Mouse (Mus musculus) limb, embryonic 14.5 days (tissue): ENCODE measurements around the gene Serpina1b. TPM values are rescaled to one million over a fixed set of nuclear protein-coding genes. Genes with fewer than 3 reads are reported as not detected.
"Not testable (repeated sequence)": the region's sequence is repeated elsewhere in the genome, so short reads cannot be mapped to it uniquely, and the experiment has no call there.

ENCODE experiments used
- ATAC-seq: fragments of 200-750 bp; cut with Nextera tagmentation; 2 replicates; pipeline ENCODE4 v1.8.0; 2017; ENCODE audit warnings: low read depth, moderate number of reproducible peaks, moderate TSS enrichment; ENCODE audit not compliant: low FRiP score
- DNase-seq: peaks from one replicate; pipeline ENCODE4 v3.0.0-alpha.2; 2015; ENCODE audit warnings: low spot score
- H3K27ac ChIP-seq: fragments of 300-500 bp; sonication (generic); replicated peaks from 2 replicates; pipeline ENCODE4 v1.5.1; 2014; ENCODE audit warnings: low read depth, mild to moderate bottlenecking, low read length, moderate library complexity, mixed read lengths
- H3K27me3 ChIP-seq: fragments of 300-500 bp; sonication (generic); 2 replicates; pipeline ENCODE4 v1.6.1; 2014; ENCODE audit warnings: low read length, mixed read lengths; ENCODE audit not compliant: control insufficient read depth, insufficient read depth
- H3K36me3 ChIP-seq: fragments of 300-500 bp; sonication (generic); 2 replicates; pipeline ENCODE4 v1.6.1; 2014; ENCODE audit warnings: mild to moderate bottlenecking, low read length, moderate library complexity, mixed read lengths; ENCODE audit not compliant: control insufficient read depth, insufficient read depth
- H3K4me1 ChIP-seq: fragments of 300-500 bp; sonication (generic); 2 replicates; pipeline ENCODE4 v1.6.1; 2014; ENCODE audit warnings: antibody characterized with exemption, low read length, mixed read lengths; ENCODE audit not compliant: control insufficient read depth, insufficient read depth
- H3K4me2 ChIP-seq: fragments of 300-500 bp; sonication (generic); replicated peaks from 2 replicates; pipeline ENCODE4 v1.6.1; 2014; ENCODE audit warnings: low read depth, mild to moderate bottlenecking, low read length, moderate library complexity; ENCODE audit not compliant: severe bottlenecking
- H3K4me3 ChIP-seq: fragments of 300-500 bp; sonication (generic); replicated peaks from 2 replicates; pipeline ENCODE4 v1.5.1; 2014; ENCODE audit warnings: low read length
- H3K9ac ChIP-seq: fragments of 300-500 bp; sonication (generic); 2 replicates; pipeline ENCODE4 v1.6.1; 2014; ENCODE audit warnings: mild to moderate bottlenecking, low read depth, low read length, moderate library complexity; ENCODE audit not compliant: severe bottlenecking
- H3K9me3 ChIP-seq: fragments of 300-500 bp; sonication (generic); 2 replicates; pipeline ENCODE4 v1.6.1; 2016; ENCODE audit warnings: low read length; ENCODE audit not compliant: control insufficient read depth
- POLR2A ChIP-seq: fragments of 200-500 bp; IDR thresholded peaks from 2 replicates; pipeline ENCODE4 v1.8.0; 2012; ENCODE audit warnings: inconsistent platforms, mild to moderate bottlenecking, moderate library complexity, borderline replicate concordance; ENCODE audit not compliant: insufficient read depth, insufficient read length; ENCODE audit errors: extremely low read depth
- WGBS: fragments of 180-500 bp; shearing (Covaris S2); extraction: QIAGEN DNeasy Blood & Tissue Kit; methylation state at CpG from one replicate; pipeline ENCODE4 v1.1.7; 2014; 5-methylcytosine and 5-hydroxymethylcytosine counted together
- polyA plus RNA-seq, 2 experiments: library from polyadenylated mRNA; depleted of rRNA in 1 of 2; stranded (reverse) in 1 of 2; unstranded in 1 of 2; fragments of >200 nt; fragmentation: Nextera tagmentation in 1 of 2; extraction: Ambion mirVana in 1 of 2; gene quantifications; 2 replicates each; pipeline versions ENCODE4 v1.2.1 to v1.2.3; 2012 to 2014

Serpina1b gene
- polyA plus RNA-seq, 2 experiments: 0.80 TPM; not detected in 1

- H3K36me3 ChIP-seq, H3K4me1 ChIP-seq, H3K4me3 ChIP-seq, H3K27me3 ChIP-seq, H3K4me2 ChIP-seq, H3K9ac ChIP-seq, H3K9me3 ChIP-seq, H3K27ac ChIP-seq, ATAC-seq, DNase-seq: not testable (repeated sequence)
- 87% methylated on average over 4 of the region's 4 CpGs for WGBS
These were observed 95.1 kb downstream of the Serpina1b start for GRCm38 (mm10) chr12:103735101-103735500.

GRCm38 (mm10) chr12:103711537-103711936, 118.6 kb downstream of the Serpina1b start:
- H3K9ac ChIP-seq: no peak overlapping the region
- DNase-seq (no peak), ATAC-seq (no peak)
- H3K36me3 ChIP-seq: no peaks in the 10 kb centered on the region
- H3K9me3 ChIP-seq: no peaks in the 10 kb centered on the region
- no peak overlapping the region for H3K27ac ChIP-seq
- no peaks in the 10 kb centered on the region for H3K27me3 ChIP-seq
- no peak for TF ChIP-seq POLR2A
- no peak overlapping the region for H3K4me3 ChIP-seq
- no peak overlapping the region for H3K4me2 ChIP-seq
- 75% methylated on average over 3 of the region's 3 CpGs for WGBS
- H3K4me1 ChIP-seq: no peaks in the 10 kb centered on the region

- no peaks in the 10 kb centered on the region for H3K36me3 ChIP-seq
- no peak overlapping the region for H3K4me2 ChIP-seq
- H3K9me3 ChIP-seq: no peaks in the 10 kb centered on the region
- ATAC-seq (no peak), DNase-seq (no peak)
- H3K4me1 ChIP-seq: no peaks in the 10 kb centered on the region
- no peak overlapping the region for H3K27ac ChIP-seq
- H3K9ac ChIP-seq: no peak overlapping the region
- WGBS: 40% methylated on average over 1 of the region's 1 CpGs
- no peak overlapping the region for H3K4me3 ChIP-seq
- no peaks in the 10 kb centered on the region for H3K27me3 ChIP-seq
- TF ChIP-seq POLR2A: no peak
These were observed 119.8 kb downstream of the Serpina1b start for GRCm38 (mm10) chr12:103710405-103710804.

- ATAC-seq (no peak), DNase-seq (no peak)
- Histone ChIP-seq H3K4me2 (no peak overlapping the region), H3K9me3 (no peaks in the 10 kb centered on the region), H3K4me3 (no peak overlapping the region), H3K27me3 (no peaks in the 10 kb centered on the region), H3K4me1 (no peaks in the 10 kb centered on the region), H3K27ac (no peak overlapping the region), H3K36me3 (no peaks in the 10 kb centered on the region), H3K9ac (no peak overlapping the region)
- no peak for TF ChIP-seq POLR2A
- WGBS: 74% methylated on average over 4 of the region's 4 CpGs
These were observed 124.1 kb downstream of the Serpina1b start for GRCm38 (mm10) chr12:103706113-103706512.

- no peak overlapping the region for H3K9ac ChIP-seq
- no peaks in the 10 kb centered on the region for H3K9me3 ChIP-seq
- H3K4me2 ChIP-seq: no peak overlapping the region
- no peaks in the 10 kb centered on the region for H3K27me3 ChIP-seq
- no peaks in the 10 kb centered on the region for H3K36me3 ChIP-seq
- no peak for DNase-seq
- H3K4me1 ChIP-seq: no peaks in the 10 kb centered on the region
- WGBS: 70% methylated on average over 2 of the region's 2 CpGs
- H3K4me3 ChIP-seq: no peak overlapping the region
- no peak for TF ChIP-seq POLR2A
- no peak overlapping the region for H3K27ac ChIP-seq
- no peak for ATAC-seq
These were observed 124.6 kb downstream of the Serpina1b start for GRCm38 (mm10) chr12:103705547-103705946.

- Histone ChIP-seq H3K27me3 (no peaks in the 10 kb centered on the region), H3K27ac (no peak overlapping the region), H3K4me1 (no peaks in the 10 kb centered on the region), H3K9ac (no peak overlapping the region), H3K9me3 (no peaks in the 10 kb centered on the region), H3K36me3 (no peaks in the 10 kb centered on the region), H3K4me2 (no peak overlapping the region), H3K4me3 (no peak overlapping the region)
- 80% methylated on average over 4 of the region's 4 CpGs for WGBS
- ATAC-seq: no peak
- TF ChIP-seq POLR2A: no peak
- DNase-seq: no peak
These were observed 129.9 kb downstream of the Serpina1b start for GRCm38 (mm10) chr12:103700144-103700750.
